Mouse (Mus musculus): Measurements from ENCODE around the gene Dusp6. TPM values are rescaled to one million over a fixed set of nuclear protein-coding genes. Genes with fewer than 3 reads are reported as not detected.

Dusp6 gene
- polyA plus RNA-seq, 1 experiment = 40.3 TPM

GRCm38 (mm10) chr10:99309617-99310016, 46.6 kb downstream of the Dusp6 start:
- H3K36me3 ChIP-seq (ENCODE audit: control insufficient read depth, insufficient read depth) = no peaks in the 10 kb centered on the region
- H3K27me3 ChIP-seq (ENCODE audit: control insufficient read depth, insufficient read depth, insufficient read length) = no peaks in the 10 kb centered on the region
- TF ChIP-seq MYOG (IDR thresholded peaks at IDR 0.05; ENCODE audit: control insufficient read depth, extremely low read depth, insufficient read length) = no peak
- H3K79me2 ChIP-seq (ENCODE audit: control insufficient read depth, insufficient read depth) = no peaks in the 10 kb centered on the region
- H3K79me3 ChIP-seq (ENCODE audit: low read depth) = no peaks in the 10 kb centered on the region
- H3K4me3 ChIP-seq (ENCODE audit: insufficient read depth, poor library complexity, severe bottlenecking) = no peak overlapping the region
- no peak overlapping the region for H3ac ChIP-seq (ENCODE audit: control insufficient read depth, insufficient read length, low read depth)

DNA sequence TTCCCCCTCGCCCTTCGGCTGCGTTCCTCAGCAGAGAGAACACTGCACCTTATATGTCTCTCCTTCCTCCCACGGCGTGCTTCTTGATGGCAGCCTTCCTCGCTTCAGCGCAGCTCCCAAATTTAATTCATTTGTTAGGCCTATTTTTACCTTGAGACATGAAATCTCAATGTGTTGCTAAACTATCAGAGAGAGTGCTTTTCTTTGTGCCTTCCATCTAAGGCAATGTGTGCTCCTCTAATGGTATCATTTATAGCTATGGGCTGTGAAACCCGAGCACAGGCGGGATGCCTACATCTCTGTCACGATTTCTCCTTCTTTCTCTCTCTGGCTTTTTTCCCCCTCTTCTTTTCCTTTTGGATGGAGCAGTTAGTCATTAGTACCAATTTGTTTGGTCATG, 47.2 kb downstream of the Dusp6 start:
- Histone ChIP-seq H3K27me3 (ENCODE audit: control insufficient read depth, insufficient read depth, insufficient read length) (no peaks in the 10 kb centered on the region), H3K36me3 (ENCODE audit: control insufficient read depth, insufficient read depth) (no peaks in the 10 kb centered on the region), H3ac (ENCODE audit: control insufficient read depth, insufficient read length, low read depth) (no peak overlapping the region), H3K79me3 (ENCODE audit: low read depth) (no peaks in the 10 kb centered on the region), H3K79me2 (ENCODE audit: control insufficient read depth, insufficient read depth) (no peaks in the 10 kb centered on the region), H3K4me3 (ENCODE audit: insufficient read depth, poor library complexity, severe bottlenecking) (no peak overlapping the region)
- no peak for TF ChIP-seq CEBPB (IDR thresholded peaks at IDR 0.05; ENCODE audit: low read depth)
- TF ChIP-seq MYOG (IDR thresholded peaks at IDR 0.05; ENCODE audit: control insufficient read depth, extremely low read depth, insufficient read length) = no peak
- TF ChIP-seq MYOD1 (IDR thresholded peaks at IDR 0.05; ENCODE audit: control insufficient read depth, insufficient read length, low read depth) = no peak

DNA sequence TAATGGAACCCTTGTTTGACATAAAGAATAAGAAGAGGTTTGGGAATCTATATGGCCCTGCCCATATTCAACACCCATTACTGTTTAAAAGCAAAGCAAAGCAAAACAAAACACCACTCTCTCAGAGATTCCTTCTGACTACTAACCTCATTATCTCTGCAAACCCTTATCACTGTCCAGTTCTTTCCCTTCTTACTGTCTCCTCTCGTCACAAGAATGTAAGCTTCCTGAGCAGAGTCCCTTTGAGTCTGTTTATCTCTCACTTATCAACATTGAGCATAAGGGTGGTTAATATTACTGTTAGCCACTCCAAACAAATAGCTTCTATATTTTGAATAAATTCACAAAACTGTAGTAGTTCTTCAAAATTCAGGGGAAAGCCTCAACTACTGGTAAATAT, 48.9 kb downstream of the Dusp6 start:
- Histone ChIP-seq H3ac (ENCODE audit: control insufficient read depth, insufficient read length, low read depth) (no peak overlapping the region), H3K27me3 (ENCODE audit: control insufficient read depth, insufficient read depth, insufficient read length) (no peaks in the 10 kb centered on the region), H3K79me2 (ENCODE audit: control insufficient read depth, insufficient read depth) (no peaks in the 10 kb centered on the region), H3K79me3 (ENCODE audit: low read depth) (no peaks in the 10 kb centered on the region), H3K4me3 (ENCODE audit: insufficient read depth, poor library complexity, severe bottlenecking) (no peak overlapping the region), H3K36me3 (ENCODE audit: control insufficient read depth, insufficient read depth) (no peaks in the 10 kb centered on the region)
- no peak for TF ChIP-seq FOSL1 (IDR thresholded peaks at IDR 0.05; ENCODE audit: insufficient read depth, low read length, poor library complexity, severe bottlenecking)
- TF ChIP-seq CEBPB (IDR thresholded peaks at IDR 0.05; ENCODE audit: low read depth) = no peak
- no peak for TF ChIP-seq MYOD1 (IDR thresholded peaks at IDR 0.05; ENCODE audit: control insufficient read depth, insufficient read length, low read depth)
- no peak for TF ChIP-seq MYOG (IDR thresholded peaks at IDR 0.05; ENCODE audit: control insufficient read depth, extremely low read depth, insufficient read length)
- TF ChIP-seq USF1 (IDR thresholded peaks at IDR 0.05; ENCODE audit: low read depth) = no peak
- no peak for TF ChIP-seq CTCF (IDR thresholded peaks at IDR 0.05; ENCODE audit: control insufficient read depth, insufficient read depth, insufficient read length)

- H3K27me3 ChIP-seq (ENCODE audit: control insufficient read depth, insufficient read depth, insufficient read length) = no peaks in the 10 kb centered on the region
Observed at GRCm38 (mm10) chr10:99314366-99314765, 51.3 kb downstream of the Dusp6 start.

DNA sequence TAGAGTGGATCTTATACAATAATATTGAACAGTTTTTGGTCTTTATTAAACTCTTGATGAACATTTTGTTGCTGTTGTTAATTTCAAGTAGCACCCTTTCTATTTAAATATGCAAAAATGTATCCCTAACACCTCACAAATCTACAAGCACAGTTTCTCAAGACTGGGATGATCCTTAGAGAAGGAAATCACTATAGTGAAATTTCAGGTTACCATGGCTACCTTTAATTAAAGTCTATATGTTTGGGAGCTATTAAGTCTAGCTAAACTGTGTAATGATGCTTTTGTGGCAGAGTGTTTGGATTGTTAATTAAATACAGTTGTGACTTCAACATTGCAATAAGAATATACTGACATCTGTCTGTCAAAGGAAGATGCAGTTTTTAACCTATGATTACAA, 54.0 kb downstream of the Dusp6 start:
- H3ac ChIP-seq (ENCODE audit: control insufficient read depth, insufficient read length, low read depth) = no peak overlapping the region

More at GRCm38 (mm10) chr10:99314366-99314765, 51.3 kb downstream of the Dusp6 start:
- Histone ChIP-seq H3ac (ENCODE audit: control insufficient read depth, insufficient read length, low read depth) (no peak overlapping the region), H3K79me3 (ENCODE audit: low read depth) (no peaks in the 10 kb centered on the region), H3K79me2 (ENCODE audit: control insufficient read depth, insufficient read depth) (no peaks in the 10 kb centered on the region), H3K4me3 (ENCODE audit: insufficient read depth, poor library complexity, severe bottlenecking) (no peak overlapping the region), H3K36me3 (ENCODE audit: control insufficient read depth, insufficient read depth) (no peaks in the 10 kb centered on the region)
- TF ChIP-seq CTCF (IDR thresholded peaks at IDR 0.05; ENCODE audit: control insufficient read depth, insufficient read depth, insufficient read length) (no peak), USF1 (IDR thresholded peaks at IDR 0.05; ENCODE audit: low read depth) (no peak), MYOD1 (IDR thresholded peaks at IDR 0.05; ENCODE audit: control insufficient read depth, insufficient read length, low read depth) (no peak), FOSL1 (IDR thresholded peaks at IDR 0.05; ENCODE audit: insufficient read depth, low read length, poor library complexity, severe bottlenecking) (no peak), CEBPB (IDR thresholded peaks at IDR 0.05; ENCODE audit: low read depth) (no peak), MYOG (IDR thresholded peaks at IDR 0.05; ENCODE audit: control insufficient read depth, extremely low read depth, insufficient read length) (no peak), MAX (IDR thresholded peaks at IDR 0.05) (no peak)

More for the DNA sequence above, 54.0 kb downstream of the Dusp6 start:
- no peaks in the 10 kb centered on the region for H3K36me3 ChIP-seq (ENCODE audit: control insufficient read depth, insufficient read depth)
- no peaks in the 10 kb centered on the region for H3K27me3 ChIP-seq (ENCODE audit: control insufficient read depth, insufficient read depth, insufficient read length)
- no peaks in the 10 kb centered on the region for H3K79me2 ChIP-seq (ENCODE audit: control insufficient read depth, insufficient read depth)
- H3K79me3 ChIP-seq (ENCODE audit: low read depth) = no peaks in the 10 kb centered on the region
- no peak overlapping the region for H3K4me3 ChIP-seq (ENCODE audit: insufficient read depth, poor library complexity, severe bottlenecking)
- no peak for TF ChIP-seq MYOD1 (IDR thresholded peaks at IDR 0.05; ENCODE audit: control insufficient read depth, insufficient read length, low read depth)
- no peak for TF ChIP-seq MAX (IDR thresholded peaks at IDR 0.05)
- no peak for TF ChIP-seq CTCF (IDR thresholded peaks at IDR 0.05; ENCODE audit: control insufficient read depth, insufficient read depth, insufficient read length)
- no peak for TF ChIP-seq MYOG (IDR thresholded peaks at IDR 0.05; ENCODE audit: control insufficient read depth, extremely low read depth, insufficient read length)
- TF ChIP-seq USF1 (IDR thresholded peaks at IDR 0.05; ENCODE audit: low read depth) = no peak
- TF ChIP-seq CEBPB (IDR thresholded peaks at IDR 0.05; ENCODE audit: low read depth) = no peak
- TF ChIP-seq FOSL1 (IDR thresholded peaks at IDR 0.05; ENCODE audit: insufficient read depth, low read length, poor library complexity, severe bottlenecking) = no peak

Other genes with a start within 250 kb of the Dusp6 start
- 10.5 TPM for gene Poc1b, start 156.2 kb upstream of the Dusp6 start, polyA plus RNA-seq (2012; fragmentation: generic; extraction: Trizol)
- 3.6 TPM for gene Galnt4, start 155.1 kb upstream of the Dusp6 start, polyA plus RNA-seq (2012; fragmentation: generic; extraction: Trizol)
- not detected for gene Phxr2, start 136.9 kb upstream of the Dusp6 start, polyA plus RNA-seq (2012; fragmentation: generic; extraction: Trizol)